Mouse (Mus musculus): ENCODE data around the gene Ldb3. TPM values are rescaled to one million over a fixed set of nuclear protein-coding genes. Genes with fewer than 3 reads are reported as not detected.

The Ldb3 gene
- polyA plus RNA-seq, 1 experiment from 2014 or later = 1.3 TPM

- Histone ChIP-seq H3K4me2 (replicated peaks; ENCODE audit: low read depth, low read length) (no peak overlapping the region), H3K36me3 (ENCODE audit: control insufficient read depth, insufficient read depth, low read length) (no peaks in the 10 kb centered on the region), H3K4me1 (ENCODE audit: control insufficient read depth, insufficient read depth, low read length) (peaks cover 18% of the 10 kb centered on the region; the same call in 1 of the 2 replicates), H3K4me3 (ENCODE audit: low read depth, low read length) (no peak overlapping the region), H3K9me3 (ENCODE audit: control insufficient read depth, low read depth, low read length) (no peaks in the 10 kb centered on the region), H3K9ac (replicated peaks; ENCODE audit: low read depth, low read length) (no peak overlapping the region), H3K27ac (ENCODE audit: low read length) (no peak overlapping the region), H3K27me3 (ENCODE audit: control insufficient read depth, insufficient read depth, low read length) (no peaks in the 10 kb centered on the region)
- no peak for ATAC-seq (ENCODE audit: insufficient number of reproducible peaks, insufficient read depth, low FRiP score, low read depth)
- 69% methylated on average over 6 of the region's 6 CpGs for WGBS
Observed at GRCm38 (mm10) chr14:34483469-34484341, 104.8 kb downstream of the Ldb3 start.

Other genes starting within 250 kb of the Ldb3 start
- gene Fam25c, start 233.2 kb downstream of the Ldb3 start, polyA plus RNA-seq (2014; fragmentation: Nextera tagmentation; extraction: Ambion mirVana) = not detected in 2 replicates
- gene Sncg, start 213.9 kb downstream of the Ldb3 start, polyA plus RNA-seq (2014; fragmentation: Nextera tagmentation; extraction: Ambion mirVana) = 36.7 and 40.1 TPM in 2 replicates
- gene Mmrn2, start 213.2 kb downstream of the Ldb3 start, polyA plus RNA-seq (2014; fragmentation: Nextera tagmentation; extraction: Ambion mirVana) = 7.7 and 7.8 TPM in 2 replicates
- 62.8 and 74.7 TPM in 2 replicates for gene Bmpr1a, start 85.3 kb downstream of the Ldb3 start, polyA plus RNA-seq (2014; fragmentation: Nextera tagmentation; extraction: Ambion mirVana)
- not detected in 2 replicates for gene 9230112D13Rik, start 65.9 kb downstream of the Ldb3 start, polyA plus RNA-seq (2014; fragmentation: Nextera tagmentation; extraction: Ambion mirVana)
- not detected in 2 replicates for gene Opn4, start 11.5 kb upstream of the Ldb3 start, polyA plus RNA-seq (2014; fragmentation: Nextera tagmentation; extraction: Ambion mirVana)
- 31.1 and 33.6 TPM in 2 replicates for gene Wapl, start 85.2 kb upstream of the Ldb3 start, polyA plus RNA-seq (2014; fragmentation: Nextera tagmentation; extraction: Ambion mirVana)
- gene Grid1, start 231.4 kb upstream of the Ldb3 start, polyA plus RNA-seq (2014; fragmentation: Nextera tagmentation; extraction: Ambion mirVana) = 1.1 and 1.3 TPM in 2 replicates

All from stomach, embryonic 14.5 days (tissue).